Mouse (Mus musculus): ENCODE measurements at regions not wholly inside any gene's neighbourhood (a gene's known extent, or its start where the extent isn't known, plus 50 kb on each side); places are given as distances from the start of the nearest gene placed in this dataset.

DNA sequence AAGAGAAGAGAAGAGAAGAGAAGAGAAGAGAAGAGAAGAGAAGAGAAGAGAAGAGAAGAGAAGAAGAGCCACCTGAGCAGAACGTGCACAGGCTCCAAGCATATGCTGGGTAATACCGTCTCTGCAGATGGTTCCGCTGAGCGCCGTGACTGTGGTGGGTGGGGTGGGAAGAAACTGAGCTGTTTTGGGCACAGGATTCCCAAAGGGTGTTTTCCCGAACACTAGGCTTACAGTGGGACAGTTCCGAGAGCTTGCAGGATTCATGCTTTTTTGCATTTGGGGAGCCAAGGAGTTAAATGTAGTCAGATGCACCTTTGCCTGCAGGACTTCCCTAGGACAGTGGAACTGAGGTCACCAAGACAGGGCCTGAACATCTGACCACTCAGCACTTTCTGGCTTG, 142.3 kb upstream of the Lrfn2 start:
- DNase-seq (ENCODE audit: low spot score in 2 of 2) = no peak

DNA sequence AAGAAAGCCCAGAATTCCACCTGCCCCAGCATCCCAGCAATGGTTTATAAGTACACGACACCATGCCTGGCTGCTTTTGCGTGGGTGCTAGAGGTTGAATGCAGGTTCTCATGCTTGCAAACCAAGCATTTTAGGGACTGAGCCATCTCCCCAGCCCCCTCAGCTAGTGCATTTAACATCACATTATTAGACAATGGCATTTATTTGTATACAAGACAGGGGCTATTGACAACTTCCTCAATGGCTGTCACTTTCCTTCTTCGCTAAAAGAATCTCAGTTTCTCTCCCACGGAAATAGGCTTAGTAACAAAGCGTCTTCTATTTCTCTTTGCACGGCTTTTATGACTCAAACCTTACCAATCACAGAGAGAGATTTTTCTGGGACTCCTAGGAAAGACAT, 141.7 kb upstream of the Lrfn2 start:
- no peak for DNase-seq (ENCODE audit: low spot score in 2 of 2)

DNA sequence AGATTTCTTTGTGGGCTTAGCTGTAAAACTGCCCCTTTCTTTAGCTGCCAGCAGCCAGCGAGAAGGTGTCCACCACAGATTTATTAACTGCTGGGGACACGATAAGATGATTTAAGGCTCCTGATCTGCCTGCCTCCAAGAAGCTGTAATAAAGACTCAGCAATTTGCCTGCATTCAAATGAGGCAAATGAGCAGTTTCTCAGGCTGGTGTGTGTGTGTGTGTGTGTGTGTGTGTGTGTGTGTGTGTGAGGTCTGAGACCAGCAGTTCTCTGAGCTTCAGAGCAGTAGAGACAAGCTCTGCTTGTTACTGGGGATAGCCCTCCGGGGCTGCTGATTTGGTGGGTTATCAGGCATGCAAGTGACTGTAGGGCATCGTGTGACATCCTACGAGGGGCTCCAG, 139.2 kb upstream of the Lrfn2 start:
- DNase-seq (ENCODE audit: low spot score in 2 of 2) = no peak

DNA sequence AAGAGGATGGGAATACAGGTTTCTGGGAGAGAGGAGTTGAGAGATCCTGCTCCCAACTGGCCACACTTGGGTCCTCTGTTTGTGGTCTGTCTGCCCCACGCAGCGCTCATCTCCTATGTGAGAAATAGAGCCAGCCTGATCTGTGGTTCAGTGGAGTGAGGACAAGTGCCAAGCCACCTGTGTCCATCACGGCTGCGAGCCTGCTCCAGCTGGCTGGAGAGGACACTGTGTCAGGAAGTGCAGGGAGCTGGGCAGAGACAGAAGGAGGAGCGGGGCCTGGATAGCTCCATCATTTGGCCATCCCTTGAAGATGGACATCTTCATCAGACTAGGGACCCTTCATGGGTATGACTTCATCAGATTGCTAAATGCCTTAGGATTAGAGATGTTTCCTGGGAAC, 136.4 kb upstream of the Lrfn2 start:
- DNase-seq (ENCODE audit: low spot score in 2 of 2) = no peak

DNA sequence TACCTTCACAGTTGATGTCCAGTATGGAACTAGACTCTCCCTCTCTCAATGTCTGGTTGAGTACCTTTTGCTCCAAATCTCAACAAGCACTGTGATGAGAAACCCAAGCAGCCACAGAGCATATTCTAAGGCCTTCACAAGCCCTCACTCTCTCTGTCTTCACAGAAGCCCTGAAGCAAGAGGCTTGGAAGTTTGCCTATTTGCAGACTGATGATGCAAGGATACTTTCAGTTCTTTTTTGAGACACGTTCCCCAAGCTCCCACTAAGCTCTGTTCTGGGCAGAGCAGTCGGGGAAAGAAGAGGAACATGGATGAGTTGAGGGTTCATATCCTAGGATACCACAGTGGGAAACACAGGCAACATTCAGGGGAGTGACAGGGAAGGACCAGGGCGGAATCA, 134.0 kb upstream of the Lrfn2 start:
- DNase-seq (ENCODE audit: low spot score in 2 of 2) = no peak

DNA sequence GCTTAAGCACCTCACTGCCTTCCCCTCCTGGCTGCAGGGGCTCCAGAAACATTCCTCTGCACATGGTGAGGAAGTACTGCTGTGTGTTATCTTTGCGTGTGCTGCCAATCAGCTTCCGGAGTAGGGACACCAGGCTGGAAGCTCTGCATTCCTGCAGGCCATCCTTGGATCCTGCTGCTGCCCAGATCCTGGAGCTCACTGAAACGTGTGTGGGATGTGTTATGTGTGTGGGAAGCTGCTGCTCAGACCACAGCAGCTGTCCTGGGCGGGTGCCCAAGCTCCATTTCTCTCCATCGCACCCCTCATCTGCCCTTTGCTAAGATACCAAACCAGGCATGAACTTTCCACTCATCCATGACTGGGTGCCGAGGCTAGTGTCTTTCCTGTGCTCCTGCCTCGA, 129.5 kb upstream of the Lrfn2 start:
- DNase-seq (ENCODE audit: low spot score in 2 of 2) = no peak

DNA sequence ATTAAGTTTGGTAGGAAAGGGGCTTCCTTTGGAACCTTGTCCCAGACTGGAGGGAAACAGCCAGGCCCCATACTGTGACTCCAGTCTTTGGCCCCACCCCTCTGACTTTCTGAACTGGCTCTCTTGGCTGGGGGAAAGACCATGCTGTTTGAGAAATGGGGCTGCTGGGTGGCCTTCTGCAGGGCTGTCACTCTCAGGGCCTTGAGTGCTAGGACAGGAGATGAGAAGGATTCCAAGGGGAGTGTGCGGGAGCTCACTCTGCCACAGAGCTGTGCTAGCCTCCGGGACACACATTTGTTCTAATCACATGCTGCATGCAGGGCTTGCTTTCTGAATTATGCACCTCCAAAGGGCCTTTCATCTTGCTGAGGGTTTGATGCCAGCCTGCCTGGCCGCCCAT, 124.3 kb upstream of the Lrfn2 start:
- DNase-seq (ENCODE audit: low spot score in 2 of 2) = no peak

DNA sequence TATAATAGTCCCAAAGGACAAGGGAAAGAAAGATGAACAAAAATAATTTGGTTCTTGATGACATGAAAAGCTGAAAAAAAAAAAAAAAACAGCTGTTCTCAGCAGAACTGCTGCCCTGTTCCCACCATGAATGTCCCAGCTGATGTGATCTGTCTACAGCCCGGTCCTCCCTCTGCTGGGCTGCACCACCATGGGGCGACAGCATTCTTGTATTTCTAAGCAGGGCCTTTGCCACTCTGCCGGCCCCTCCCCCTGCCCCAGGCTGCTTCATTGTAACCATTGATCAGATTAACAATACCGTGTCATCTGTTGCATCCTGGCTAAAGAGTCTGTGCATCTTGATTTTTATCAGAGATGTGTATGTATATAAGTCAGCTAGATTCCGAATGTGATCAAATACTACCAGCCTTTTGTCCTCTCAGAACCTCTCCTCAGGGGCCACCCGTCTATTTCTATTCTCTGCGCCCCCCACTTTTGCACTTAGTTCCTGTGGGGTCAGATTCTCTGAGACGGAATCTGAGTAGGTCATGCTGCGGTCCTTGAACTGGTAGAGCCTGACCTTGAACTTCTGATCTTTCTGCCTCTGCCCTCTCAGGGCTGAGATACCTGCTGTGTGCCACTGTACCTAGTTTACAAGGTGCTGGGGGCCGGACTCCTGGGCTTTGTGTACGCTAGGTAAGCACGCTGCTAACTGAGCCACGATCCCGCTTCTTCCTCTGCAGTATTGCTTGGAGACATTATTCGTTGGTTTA, 117.2 kb upstream of the Lrfn2 start:
- no peak for DNase-seq (ENCODE audit: low spot score in 2 of 2)

DNA sequence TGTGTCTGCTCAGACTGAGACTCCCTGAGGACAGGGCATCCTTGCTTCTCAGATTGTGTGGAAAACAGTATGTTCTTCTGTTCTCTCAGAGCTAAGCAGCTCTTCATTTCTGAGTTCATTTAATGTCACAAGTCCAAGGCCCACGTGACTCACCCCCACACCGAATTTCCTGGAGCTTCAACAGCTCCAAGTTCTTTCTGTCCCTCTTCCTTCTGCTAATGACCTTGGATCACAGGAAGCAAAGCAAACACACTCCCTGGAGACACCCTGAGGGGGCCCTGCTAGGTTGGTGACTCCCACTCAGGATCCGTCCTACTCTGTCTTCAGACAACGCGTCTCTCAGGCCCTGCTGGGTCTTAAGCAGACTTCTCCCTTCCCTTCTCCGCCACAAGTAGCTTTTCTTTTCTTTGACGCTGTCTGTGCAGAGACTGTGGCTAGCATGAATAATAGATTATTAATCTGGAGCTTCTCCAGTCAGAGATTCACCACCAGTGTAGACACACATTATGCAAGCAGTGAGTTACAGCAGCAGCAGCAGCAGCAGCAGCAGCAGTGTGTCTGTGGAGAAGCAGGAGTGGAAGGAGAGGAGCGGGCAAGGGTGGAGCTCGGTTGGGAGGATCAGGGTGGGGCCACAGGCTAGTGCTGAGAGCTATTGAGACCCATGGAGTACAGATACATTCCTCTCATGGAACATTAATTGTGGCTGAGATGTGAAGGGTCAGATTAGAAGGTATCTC, 115.4 kb upstream of the Lrfn2 start:
- DNase-seq (ENCODE audit: low spot score in 2 of 2) = no peak

DNA sequence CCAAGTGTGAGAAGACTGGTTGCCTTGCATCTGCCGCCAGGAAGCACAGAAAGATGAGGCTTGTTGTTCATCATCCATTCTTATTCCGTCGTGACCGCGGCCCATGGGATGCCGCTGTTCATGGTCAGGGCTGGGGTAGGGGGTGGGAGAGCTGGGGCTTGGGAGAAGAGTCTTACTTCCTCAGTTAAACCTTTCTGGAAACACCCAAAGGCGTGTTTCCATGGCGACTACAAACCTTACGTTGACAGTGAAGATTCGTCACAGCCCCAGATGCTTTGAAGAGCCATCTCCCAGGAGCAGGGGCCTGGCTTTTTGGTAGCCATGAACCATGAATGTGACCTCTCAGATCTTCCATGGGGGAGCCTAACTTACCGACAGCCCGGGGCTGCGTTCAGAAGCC, 114.6 kb upstream of the Lrfn2 start:
- DNase-seq (ENCODE audit: low spot score in 2 of 2) = no peak

DNA sequence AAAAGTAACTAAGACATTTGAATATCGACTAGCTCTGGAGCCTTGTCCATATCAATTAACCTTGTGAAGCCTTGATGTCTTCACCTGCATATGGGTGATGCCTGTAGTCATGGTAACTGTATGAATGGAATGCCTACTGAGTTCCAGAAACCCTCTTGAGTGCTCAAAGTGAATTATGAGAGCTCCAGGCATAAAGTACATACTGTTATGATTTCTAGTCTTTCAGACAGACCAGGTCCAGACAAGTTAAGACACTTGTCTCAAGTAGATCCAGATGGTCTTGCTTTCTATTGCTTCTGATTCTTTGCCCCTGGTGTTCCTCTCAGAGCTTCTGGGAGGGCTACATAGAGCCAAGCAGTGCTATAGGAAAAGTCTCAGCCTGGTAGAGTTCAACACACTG, 112.5 kb upstream of the Lrfn2 start:
- no peak for DNase-seq (ENCODE audit: low spot score in 2 of 2)

DNA sequence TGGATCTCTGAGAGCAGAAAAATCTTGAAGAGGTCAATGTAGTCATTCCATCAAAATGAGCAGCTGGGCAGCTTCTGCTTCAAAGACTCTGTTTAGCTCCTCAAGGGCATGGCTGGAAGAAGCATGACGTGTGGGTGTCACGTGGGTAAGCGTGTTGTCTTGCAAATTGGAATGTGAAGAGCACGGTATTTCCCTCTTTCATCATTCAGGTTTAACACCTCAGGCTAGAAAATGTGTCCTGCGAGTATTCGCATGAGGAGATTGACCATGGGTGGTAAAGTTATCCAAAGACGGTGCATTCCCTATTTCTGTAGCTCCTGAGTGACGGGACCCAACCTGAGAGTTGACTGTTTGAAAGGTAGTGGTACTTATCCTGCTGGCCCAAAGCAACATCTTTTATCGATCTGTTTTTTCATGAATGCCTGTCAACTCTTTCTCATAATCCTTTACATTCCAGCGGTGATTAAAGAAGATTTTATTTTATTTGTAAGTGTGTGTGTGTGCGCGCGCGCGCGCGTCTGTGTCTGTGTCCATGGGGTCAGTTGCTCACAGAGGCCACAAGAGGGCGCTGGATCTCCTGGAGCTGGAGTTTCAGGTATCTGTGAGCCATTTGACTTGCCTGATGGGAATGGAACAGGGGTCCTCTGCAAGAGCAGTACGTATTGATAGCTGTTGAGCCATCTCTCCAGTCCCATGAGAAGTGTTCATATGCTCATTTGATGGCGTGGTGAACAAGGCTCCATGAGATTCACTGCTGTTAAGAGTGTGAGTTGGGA, 109.9 kb upstream of the Lrfn2 start:
- no peak for DNase-seq (ENCODE audit: low spot score in 2 of 2)

DNA sequence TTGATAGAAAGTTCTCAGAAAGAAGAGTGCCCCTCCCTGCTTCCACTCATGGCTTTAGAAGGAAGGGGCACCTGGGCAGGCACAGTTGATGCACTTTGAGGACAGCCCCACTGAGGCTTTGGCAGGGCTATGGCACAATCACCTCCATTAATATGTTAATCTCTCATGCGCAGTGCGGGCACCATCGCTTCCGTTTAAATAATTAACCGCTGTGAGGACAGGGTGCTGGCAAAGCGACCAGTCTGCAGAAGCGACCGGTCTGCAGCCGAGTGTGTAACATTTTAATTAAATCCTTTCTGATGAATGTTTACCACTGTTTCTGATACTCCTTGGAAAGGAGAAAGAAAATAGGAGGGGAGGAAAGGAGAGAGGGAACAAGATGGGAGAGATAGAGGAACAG, 108.3 kb upstream of the Lrfn2 start:
- DNase-seq (ENCODE audit: low spot score in 2 of 2) = no peak

DNA sequence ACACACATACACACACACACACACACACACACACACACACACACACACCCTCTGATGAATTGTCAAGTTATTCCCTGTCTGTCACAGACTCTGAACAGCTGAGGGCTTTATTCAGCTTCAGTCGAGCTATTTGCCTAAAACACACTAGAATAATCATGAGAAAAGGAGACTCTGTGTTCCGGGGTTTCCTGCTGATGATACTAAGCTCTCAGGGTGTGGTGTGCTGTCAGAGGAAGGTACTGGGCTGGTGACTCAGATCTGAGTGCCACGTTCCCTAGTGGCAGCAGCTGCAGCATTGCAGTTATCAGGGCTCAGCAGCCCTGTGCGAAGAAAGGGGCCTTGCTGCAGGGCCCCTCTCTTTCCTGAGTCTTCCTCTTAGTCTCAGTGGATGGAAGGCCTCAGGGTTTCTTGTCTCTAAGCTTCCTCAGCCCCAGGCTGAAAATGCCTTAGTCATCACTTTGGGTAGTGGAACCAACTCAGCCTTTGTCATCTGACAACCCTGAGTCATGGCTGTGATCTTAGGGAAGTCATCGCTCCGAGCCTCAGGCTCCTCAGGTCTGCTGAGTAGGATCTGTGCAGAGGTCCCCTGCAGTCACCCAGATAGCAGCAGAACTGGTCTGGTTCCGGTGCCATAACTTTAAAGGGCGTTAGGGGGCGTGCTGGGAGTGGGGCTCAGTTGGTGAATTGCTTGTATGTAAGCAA, 106.8 kb upstream of the Lrfn2 start:
- no peak for DNase-seq (ENCODE audit: low spot score in 2 of 2)

DNA sequence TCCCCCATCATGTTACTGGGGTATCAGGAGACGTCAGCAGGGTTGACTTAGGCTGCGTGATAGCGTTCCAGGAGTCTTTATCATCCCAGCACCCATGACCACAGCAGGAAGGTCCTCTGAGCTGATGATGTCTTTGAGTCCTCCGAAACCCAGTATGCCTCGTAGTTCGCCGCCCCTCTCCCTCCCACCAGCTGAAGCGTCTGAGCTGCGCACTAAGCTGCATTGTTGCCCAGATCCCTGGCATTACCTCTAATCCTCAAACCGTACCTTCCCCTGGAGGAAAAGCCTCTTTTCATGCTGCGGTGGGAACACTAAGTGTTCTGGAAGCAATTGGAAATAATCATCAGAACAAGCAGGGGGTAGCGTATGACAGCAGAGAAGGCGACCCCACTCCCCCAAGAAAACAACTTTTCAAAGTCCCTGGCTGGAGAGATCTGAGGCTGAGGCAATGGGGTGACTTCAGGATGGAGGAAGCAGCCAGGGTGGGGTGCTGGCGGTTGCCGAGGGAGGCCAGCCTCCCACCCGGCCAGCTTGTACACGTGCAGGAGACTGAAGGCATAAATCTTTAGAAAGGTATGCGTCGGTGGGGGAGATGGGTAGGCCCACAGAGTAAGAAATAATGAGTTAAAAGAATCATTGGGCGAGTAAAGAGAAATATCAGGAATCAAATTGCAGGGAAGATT, 93.7 kb upstream of the Lrfn2 start:
- DNase-seq (ENCODE audit: low spot score in 2 of 2) = no peak

DNA sequence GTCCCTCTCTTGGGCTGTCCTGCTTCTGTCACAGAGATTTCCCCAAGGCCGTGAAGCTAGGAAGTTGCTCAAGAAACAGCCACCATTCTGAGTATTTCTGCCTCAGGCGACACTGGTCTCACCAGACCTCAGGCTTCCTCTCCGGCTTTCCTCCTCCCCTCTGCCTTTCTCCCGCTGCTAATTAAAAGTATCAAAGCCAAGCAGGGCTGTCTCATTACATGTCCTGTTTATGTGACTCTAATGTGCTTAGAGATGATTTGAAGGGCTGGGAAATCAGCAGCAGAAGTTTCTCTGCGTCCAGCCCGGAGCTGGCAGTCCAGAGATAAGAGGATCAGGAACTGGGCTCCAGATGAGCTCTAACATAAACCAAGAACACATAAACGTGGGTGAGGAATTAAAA, 84.3 kb upstream of the Lrfn2 start:
- no peak for DNase-seq (ENCODE audit: low spot score in 2 of 2)

DNA sequence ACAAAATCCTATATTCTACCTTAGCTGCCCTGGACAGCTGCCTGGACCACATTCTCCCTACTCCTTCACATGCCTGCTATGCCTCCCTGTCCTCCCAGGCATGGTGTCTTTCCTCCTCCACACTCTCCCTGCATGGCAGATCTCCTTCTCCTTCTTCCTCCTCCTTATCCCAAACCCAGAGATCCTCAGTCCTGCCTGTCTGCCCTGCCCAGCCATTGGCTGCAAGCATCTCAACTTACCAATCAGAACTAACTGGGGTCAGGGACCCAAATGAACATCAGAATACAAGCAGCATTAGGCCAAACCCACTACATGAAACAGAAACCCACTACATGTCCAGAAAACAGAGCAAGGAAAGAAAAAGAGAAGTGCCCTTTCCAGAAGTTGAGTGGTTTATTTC, 81.3 kb upstream of the Lrfn2 start:
- no peak for DNase-seq (ENCODE audit: low spot score in 2 of 2)

DNA sequence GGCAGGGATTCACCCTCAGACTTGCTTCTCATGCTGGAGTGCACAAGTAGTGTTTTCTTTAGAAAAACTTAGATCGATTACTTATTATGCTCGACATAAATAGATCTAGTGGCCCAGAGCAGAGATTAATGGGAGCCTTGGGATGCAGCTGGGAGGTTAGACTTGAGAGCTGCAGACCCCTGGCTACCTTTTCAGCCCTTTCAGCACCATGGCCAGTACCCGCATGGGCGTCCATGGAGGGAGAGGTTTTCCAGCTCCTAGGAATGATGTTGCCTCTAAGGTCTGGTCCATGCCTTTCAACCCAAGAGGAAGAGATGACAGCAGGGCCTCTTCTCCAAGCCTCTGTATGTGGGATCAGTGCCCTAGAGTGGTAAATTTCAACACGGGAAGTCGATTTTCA, 73.3 kb upstream of the Lrfn2 start:
- DNase-seq (ENCODE audit: low spot score in 2 of 2) = no peak

DNA sequence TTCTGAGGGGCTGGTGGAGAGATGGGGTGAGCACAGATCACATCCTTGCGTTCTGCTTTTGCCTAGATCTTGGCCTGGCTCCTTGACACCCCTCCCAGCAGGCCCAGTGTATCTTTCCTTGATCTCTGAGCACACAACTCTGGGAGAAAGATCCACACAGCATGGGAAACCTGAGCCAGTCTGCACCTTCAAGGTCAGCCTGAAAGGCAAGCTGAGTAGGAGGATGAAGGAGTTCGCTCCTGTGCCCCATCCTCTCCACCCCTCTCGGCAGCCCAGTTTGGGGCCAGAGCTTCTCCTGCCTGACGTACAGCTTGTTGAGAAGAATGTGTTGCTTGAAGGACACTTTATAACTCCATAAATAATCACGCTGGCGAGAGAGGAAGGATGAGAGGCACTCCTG, 61.7 kb upstream of the Lrfn2 start:
- DNase-seq (ENCODE audit: low spot score in 2 of 2) = no peak

DNA sequence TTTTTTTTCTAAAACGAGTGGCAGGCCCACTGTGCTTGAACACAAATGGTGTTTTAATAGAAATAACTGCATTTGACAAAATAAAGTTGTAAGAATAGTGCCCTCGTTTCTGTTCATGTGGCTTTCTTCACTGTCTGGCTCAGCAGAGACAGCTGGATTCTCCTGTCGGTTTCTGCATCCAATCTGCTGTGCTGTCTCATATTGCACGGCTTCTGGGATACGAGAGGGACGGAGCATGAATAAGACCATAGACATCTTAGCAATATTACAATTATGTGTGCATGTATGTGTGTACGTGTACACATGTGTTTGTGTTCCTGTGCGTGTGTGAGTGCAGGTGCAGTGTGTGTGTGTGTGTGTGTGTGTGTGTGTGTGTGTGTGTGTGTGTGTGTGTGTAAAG, 54.7 kb upstream of the Lrfn2 start:
- no peak for DNase-seq (ENCODE audit: low spot score in 2 of 2)

DNA sequence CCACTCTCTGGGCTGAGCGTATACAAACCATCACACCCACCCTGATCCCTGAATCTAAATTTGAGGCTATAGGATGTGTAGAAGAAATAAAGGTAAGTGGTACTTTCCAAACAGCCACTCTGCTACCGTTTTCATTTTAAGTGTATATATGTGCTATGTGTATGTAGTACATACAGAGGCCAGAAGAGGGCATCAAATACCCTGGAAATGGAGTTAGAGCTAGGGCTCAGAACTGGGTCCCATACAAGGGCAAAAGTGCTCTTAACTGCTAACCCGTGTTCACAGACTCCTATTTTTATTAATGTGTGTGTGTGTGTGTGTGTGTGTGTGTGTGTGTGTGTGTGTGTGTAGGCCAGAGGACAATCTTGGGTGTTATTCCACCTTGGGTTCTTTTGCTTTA, 51.6 kb upstream of the Lrfn2 start:
- no peak for DNase-seq (ENCODE audit: low spot score in 2 of 2)

DNA sequence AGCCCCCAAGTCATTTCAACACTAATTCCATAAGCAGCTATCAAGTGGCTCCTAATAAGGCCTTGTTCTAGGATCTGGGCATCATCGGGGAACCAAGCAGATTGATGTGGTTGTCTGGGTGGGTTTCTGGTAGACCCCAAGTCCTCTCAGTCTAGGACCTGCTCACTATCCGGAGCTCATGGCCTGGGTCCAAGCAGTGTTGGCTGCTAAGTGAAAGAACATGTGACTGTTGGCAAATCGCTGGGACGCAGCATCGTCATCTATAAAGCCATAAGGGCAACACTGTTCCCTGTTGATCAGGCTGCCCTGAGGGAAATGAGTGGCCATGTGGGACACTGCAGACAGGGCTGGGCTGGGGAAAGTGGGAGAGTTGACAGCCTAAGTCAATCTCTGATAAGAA, 50.2 kb upstream of the Lrfn2 start:
- no peak for DNase-seq (ENCODE audit: low spot score in 2 of 2)
